ENCODE assay signal across 8 mouse cellular contexts in genomic region chr6:100336591-100337148, GRCm38 (mm10). TPM values are rescaled to one million over a fixed set of nuclear protein-coding genes. Genes with fewer than 3 reads are reported as not detected.
DNase-seq lines count a peak whose midpoint lies in the region; ATAC-seq and TF ChIP-seq lines count a peak whose summit lies in the region.

No protein-coding gene starts in this region.

- in situ Hi-C loops in Patski (cut with MboI; ENCODE audit: low pct_unique_long_range_greater_than_20kb): no loop called here

- POLR2A ChIA-PET in Patski (lab: Charles Lee): no interaction called here

- CTCF ChIA-PET in Patski (lab: Charles Lee): interaction anchor here (1.0 to 1.3 kb wide), 4 partner anchors 10 to 23 kb away, joined by 3 to 4 read pairs (median 3); no protein-coding TSS in a partner anchor

- DNase-seq in 3134 (ENCODE audit: extremely low read depth, insufficient read length, low spot score) (peak; percentile 28), Patski (ENCODE audit: low read depth, low spot score) (peak; percentile 46)
- DNase-seq in gastrocnemius, postnatal 25 days: peak; percentile 41
- no peak for DNase-seq in thymus, postnatal 25 days
- DNase-seq in natural killer cell, adult 2 months (ENCODE audit: low spot score in 2 of 2): no peak
- no peak for DNase-seq in cerebellum, adult 18-20 months

- H3K9ac ChIP-seq in intestine, embryonic 16.5 days (ENCODE audit: low read depth, low read length): no peak overlapping the region
- H3K9ac ChIP-seq in midbrain, embryonic 16.5 days (ENCODE audit: low read depth, low read length): no peak overlapping the region

- H3K27me3 ChIP-seq in Patski: no peaks in the 10 kb centered on the region
- H3K27me3 ChIP-seq in intestine, embryonic 16.5 days (replicated peaks; ENCODE audit: control insufficient read depth, insufficient read depth, low read length): 0 out of 2 replicates have a peak, but pooled peaks cover 3% of the 10 kb centered on the region
- peaks cover 8% of the 10 kb centered on the region; the same call in 1 of the 2 replicates for H3K27me3 ChIP-seq in midbrain, embryonic 16.5 days (ENCODE audit: control insufficient read depth, insufficient read depth, low read depth, low read length)

- 32% methylated on average over 14 of the region's 14 CpGs for WGBS in intestine, embryonic 16.5 days
- 13% methylated on average over 14 of the region's 14 CpGs for WGBS in midbrain, embryonic 16.5 days

- H3K4me3 ChIP-seq in intestine, embryonic 16.5 days (ENCODE audit: low read length): no peak overlapping the region
- H3K4me3 ChIP-seq in midbrain, embryonic 16.5 days (ENCODE audit: low read depth, low read length): no peak overlapping the region

- H3K4me1 ChIP-seq in intestine, embryonic 16.5 days (ENCODE audit: control insufficient read depth, insufficient read depth, low read length): 0 out of 2 replicates have a peak, but pooled peaks cover 5% of the 10 kb centered on the region
- H3K4me1 ChIP-seq in midbrain, embryonic 16.5 days (ENCODE audit: control insufficient read depth, insufficient read depth, low read length): peaks cover 17% of the 10 kb centered on the region

- H3K27ac ChIP-seq in intestine, embryonic 16.5 days (ENCODE audit: low read length): no peak overlapping the region
- no peak overlapping the region for H3K27ac ChIP-seq in midbrain, embryonic 16.5 days (ENCODE audit: low read length)

- no peak overlapping the region for H3K4me2 ChIP-seq in intestine, embryonic 16.5 days (ENCODE audit: low read depth, low read length)
- H3K4me2 ChIP-seq in midbrain, embryonic 16.5 days (ENCODE audit: low read length): no peak overlapping the region

- ATAC-seq in Patski: peak; percentile 72
- 0 out of 2 replicates have a peak, but pooled peaks have one; percentile 31 for ATAC-seq in intestine, embryonic 16.5 days
- 0 out of 2 replicates have a peak, but pooled peaks have one; percentile 32 for ATAC-seq in midbrain, embryonic 16.5 days

- no peak for TF ChIP-seq CTCF in Patski (IDR thresholded peaks at IDR 0.05)

- no peaks in the 10 kb centered on the region for H3K9me3 ChIP-seq in intestine, embryonic 16.5 days (ENCODE audit: control insufficient read depth, low read length)
- H3K9me3 ChIP-seq in midbrain, embryonic 16.5 days (replicated peaks; ENCODE audit: control insufficient read depth, low read length, poor library complexity, severe bottlenecking): no peaks in the 10 kb centered on the region

- H3K36me3 ChIP-seq in intestine, embryonic 16.5 days (ENCODE audit: control insufficient read depth, insufficient read depth, low read length): no peaks in the 10 kb centered on the region
- H3K36me3 ChIP-seq in midbrain, embryonic 16.5 days (ENCODE audit: control insufficient read depth, insufficient read depth, low read length): no peaks in the 10 kb centered on the region

RNA-seq across cellular contexts. Expression of gene Rybp, which starts 49.4 kb away (rescaled TPM):
- polyA plus RNA-seq in Patski (2021): 22.6 TPM
- 1 to 10 TPM; 3.9 to 5.1 TPM for total RNA-seq in gastrocnemius, postnatal 25 days (2021)
- polyA plus RNA-seq in intestine, embryonic 16.5 days (2015; fragmentation: Nextera tagmentation; extraction: Ambion mirVana): 6.0 and 10.1 TPM in 2 replicates
- 25.3 and 28.5 TPM in 2 replicates for polyA plus RNA-seq in midbrain, embryonic 16.5 days (2015; fragmentation: Nextera tagmentation; extraction: Ambion mirVana)

Comparison
In these comparisons a context has a peak if more than half of its experiments do, and no peak if none do; other contexts are left out.
1. DNase-seq: peak in 3134 (single experiment), Patski (single experiment) and gastrocnemius, postnatal 25 days (single experiment); none in thymus, postnatal 25 days (single experiment), natural killer cell, adult 2 months (0 of 2) and cerebellum, adult 18-20 months (0 of 2).
2. Peak in every context shown above with its lines, with median percentiles within 50 percentile points of each other: ATAC-seq.